Mouse (Mus musculus) lung, postnatal 25 days (tissue): ENCODE results near the gene Capg.

ENCODE experiments used
- DNase-seq: peaks from one replicate; pipeline ENCODE4 v3.0.0; 2022; ENCODE audit warnings: low spot score

The Capg gene

GRCm38 (mm10) chr6:72607676-72608075 lies 63.5 kb downstream of the Capg start:
- no peak for DNase-seq

GRCm38 (mm10) chr6:72608662-72609184 lies 64.5 kb downstream of the Capg start:
- no peak for DNase-seq

GRCm38 (mm10) chr6:72610261-72610660 lies 66.1 kb downstream of the Capg start:
- no peak for DNase-seq
